Mouse (Mus musculus): ENCODE data around the gene Hoxc6. TPM values are rescaled to one million over a fixed set of nuclear protein-coding genes. Genes with fewer than 3 reads are reported as not detected.

Gene Hoxc6
- polyA plus RNA-seq, 1 experiment from 2014 or later = not detected

DNA sequence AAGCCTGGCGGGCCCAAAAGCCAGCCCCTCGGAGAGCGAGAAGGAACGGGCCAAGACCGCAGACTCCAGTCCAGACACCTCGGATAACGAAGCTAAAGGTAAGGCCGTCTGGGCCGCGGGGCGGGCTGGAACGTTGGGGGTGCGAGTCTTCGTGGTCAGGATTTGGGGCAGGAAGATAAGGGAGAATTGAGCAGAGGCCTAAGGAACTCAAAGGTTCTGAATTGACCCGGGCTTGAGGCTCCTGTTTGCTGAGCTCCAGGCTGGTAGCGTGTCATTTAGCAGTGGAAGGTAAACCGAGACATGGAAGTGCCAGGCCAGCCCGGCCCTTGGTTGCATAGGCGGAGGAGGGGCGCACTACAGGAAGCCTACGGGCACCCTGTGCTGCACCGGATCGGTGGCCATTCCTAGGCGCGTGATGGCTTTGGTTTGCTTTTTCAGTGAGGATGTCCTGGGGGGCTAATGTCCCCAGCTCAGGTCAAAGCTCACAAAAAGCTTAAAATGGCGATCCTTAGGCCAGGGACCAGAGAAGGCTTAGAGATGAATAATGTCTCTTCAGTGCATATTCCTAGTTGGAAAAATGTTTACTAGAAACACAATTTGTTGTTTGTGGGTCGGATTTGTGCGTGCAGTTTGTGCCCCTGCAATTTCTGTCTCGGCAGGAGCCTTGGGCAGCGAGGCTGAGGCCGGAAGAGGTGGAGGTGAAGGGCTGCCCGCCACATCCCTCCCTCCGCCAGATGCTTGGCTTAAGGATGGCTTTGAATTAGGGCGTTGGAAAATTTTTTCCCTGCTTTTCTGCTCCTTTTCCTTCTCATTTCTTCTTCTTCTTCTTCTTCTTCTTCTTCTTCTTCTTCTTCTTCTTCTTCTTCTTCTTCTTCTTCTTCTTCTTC is 30.3 kb upstream of the Hoxc6 start:
- peak overlapping the region; percentile 3; the same call in 1 of the 2 replicates for H3K4me3 ChIP-seq (ENCODE audit: low read depth, low read length)
- no peak for TF ChIP-seq CTCF (IDR thresholded peaks at IDR 0.05; ENCODE audit: low read depth)
- H3K4me2 ChIP-seq = no peak overlapping the region
- DNase-seq (no peak), ATAC-seq (ENCODE audit: insufficient read depth) (no peak)
- no peaks in the 10 kb centered on the region for H3K9me3 ChIP-seq (ENCODE audit: low read depth, low read length)
- no peak overlapping the region for H3K9ac ChIP-seq
- no peaks in the 10 kb centered on the region for H3K36me3 ChIP-seq (ENCODE audit: insufficient read depth)
- H3K27ac ChIP-seq (ENCODE audit: low read depth) = no peak overlapping the region
- H3K4me1 ChIP-seq (ENCODE audit: insufficient read depth) = no peaks in the 10 kb centered on the region
- WGBS = 1% methylated on average over 34 of the region's 34 CpGs
- H3K27me3 ChIP-seq (ENCODE audit: insufficient read depth, low read length) = peaks cover 99% of the 10 kb centered on the region

DNA sequence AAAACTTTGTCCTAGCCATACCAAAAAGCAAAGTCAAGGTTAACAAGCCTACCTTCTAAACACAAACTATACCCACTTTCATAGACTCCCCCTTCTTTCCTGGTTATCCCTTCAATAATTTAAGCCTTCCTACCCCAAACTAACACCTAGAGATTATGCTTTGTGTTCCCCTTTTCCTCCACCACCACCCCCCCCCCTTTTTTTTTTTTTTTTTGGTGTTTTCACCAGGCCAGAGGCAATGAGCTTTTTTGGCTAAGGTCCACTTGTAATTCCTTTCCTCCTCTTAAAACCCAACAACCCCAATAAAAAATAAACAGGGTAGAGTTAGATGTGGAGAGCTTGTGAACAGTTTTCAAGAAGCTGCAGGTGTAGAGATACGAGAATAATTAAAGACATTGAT is 28.8 kb upstream of the Hoxc6 start:
- no peak overlapping the region for H3K27ac ChIP-seq (ENCODE audit: low read depth)

DNA sequence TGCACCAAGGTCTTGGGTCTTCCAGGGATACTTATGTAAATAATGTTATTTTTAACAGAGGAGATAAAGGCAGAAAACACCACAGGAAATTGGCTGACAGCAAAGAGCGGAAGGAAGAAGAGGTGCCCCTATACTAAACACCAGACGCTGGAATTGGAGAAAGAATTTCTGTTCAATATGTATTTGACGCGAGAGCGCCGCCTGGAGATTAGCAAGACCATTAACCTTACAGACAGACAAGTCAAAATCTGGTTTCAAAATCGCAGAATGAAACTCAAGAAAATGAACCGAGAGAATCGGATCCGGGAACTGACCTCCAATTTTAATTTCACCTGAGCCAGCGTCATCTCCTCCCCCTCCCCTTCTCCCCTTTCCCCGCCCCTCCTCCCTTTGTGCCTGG is 27.3 kb upstream of the Hoxc6 start:
- Histone ChIP-seq H3K4me2 (no peak overlapping the region), H3K9ac (no peak overlapping the region), H3K27me3 (ENCODE audit: insufficient read depth, low read length) (peaks cover 99% of the 10 kb centered on the region), H3K9me3 (ENCODE audit: low read depth, low read length) (no peaks in the 10 kb centered on the region), H3K27ac (ENCODE audit: low read depth) (no peak overlapping the region), H3K36me3 (ENCODE audit: insufficient read depth) (no peaks in the 10 kb centered on the region), H3K4me1 (ENCODE audit: insufficient read depth) (no peaks in the 10 kb centered on the region), H3K4me3 (ENCODE audit: low read depth, low read length) (no peak overlapping the region)
- DNase-seq (peak; percentile 66), ATAC-seq (ENCODE audit: insufficient read depth) (no peak)
- WGBS = 3% methylated on average over 12 of the region's 12 CpGs
- peak; percentile 35 for TF ChIP-seq CTCF (IDR thresholded peaks at IDR 0.05; ENCODE audit: low read depth)

More for the DNA sequence above, 28.8 kb upstream of the Hoxc6 start:
- Histone ChIP-seq H3K27me3 (ENCODE audit: insufficient read depth, low read length) (peaks cover 99% of the 10 kb centered on the region), H3K9me3 (ENCODE audit: low read depth, low read length) (no peaks in the 10 kb centered on the region), H3K4me1 (ENCODE audit: insufficient read depth) (no peaks in the 10 kb centered on the region), H3K9ac (no peak overlapping the region), H3K4me3 (ENCODE audit: low read depth, low read length) (no peak overlapping the region), H3K4me2 (no peak overlapping the region), H3K36me3 (ENCODE audit: insufficient read depth) (no peaks in the 10 kb centered on the region)
- 37% methylated on average over 1 of the region's 1 CpGs for WGBS
- TF ChIP-seq CTCF (IDR thresholded peaks at IDR 0.05; ENCODE audit: low read depth) = no peak
- ATAC-seq (ENCODE audit: insufficient read depth) (no peak), DNase-seq (no peak)

DNA sequence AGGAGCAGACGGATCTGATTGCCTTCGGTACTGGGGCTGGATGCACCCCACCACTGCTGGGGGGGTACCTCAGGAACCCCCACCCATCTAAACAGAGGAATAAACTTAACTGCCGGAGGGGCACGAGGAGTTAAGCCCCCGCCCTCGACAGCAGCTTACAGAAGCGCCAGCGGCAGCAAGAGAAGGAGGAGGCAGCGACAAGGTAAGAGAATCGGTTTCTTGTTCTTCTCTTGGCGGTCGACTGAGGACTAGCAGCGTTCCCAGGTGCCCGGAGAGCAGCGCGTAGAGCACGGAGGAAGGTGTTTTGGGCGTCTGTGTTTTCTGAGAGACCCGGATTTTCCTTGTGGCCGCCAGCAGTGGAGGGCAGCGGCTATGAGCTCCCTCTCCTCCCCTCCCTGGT is 25.8 kb upstream of the Hoxc6 start:
- Histone ChIP-seq H3K27ac (ENCODE audit: low read depth) (no peak overlapping the region), H3K9me3 (ENCODE audit: low read depth, low read length) (no peaks in the 10 kb centered on the region), H3K4me3 (ENCODE audit: low read depth, low read length) (no peak overlapping the region), H3K27me3 (ENCODE audit: insufficient read depth, low read length) (peaks cover 99% of the 10 kb centered on the region), H3K4me2 (no peak overlapping the region), H3K4me1 (ENCODE audit: insufficient read depth) (no peaks in the 10 kb centered on the region), H3K9ac (no peak overlapping the region), H3K36me3 (ENCODE audit: insufficient read depth) (no peaks in the 10 kb centered on the region)
- ATAC-seq (ENCODE audit: insufficient read depth) (no peak), DNase-seq (no peak)
- WGBS = under 1% methylated on average over 21 of the region's 21 CpGs
- no peak for TF ChIP-seq CTCF (IDR thresholded peaks at IDR 0.05; ENCODE audit: low read depth)

DNA sequence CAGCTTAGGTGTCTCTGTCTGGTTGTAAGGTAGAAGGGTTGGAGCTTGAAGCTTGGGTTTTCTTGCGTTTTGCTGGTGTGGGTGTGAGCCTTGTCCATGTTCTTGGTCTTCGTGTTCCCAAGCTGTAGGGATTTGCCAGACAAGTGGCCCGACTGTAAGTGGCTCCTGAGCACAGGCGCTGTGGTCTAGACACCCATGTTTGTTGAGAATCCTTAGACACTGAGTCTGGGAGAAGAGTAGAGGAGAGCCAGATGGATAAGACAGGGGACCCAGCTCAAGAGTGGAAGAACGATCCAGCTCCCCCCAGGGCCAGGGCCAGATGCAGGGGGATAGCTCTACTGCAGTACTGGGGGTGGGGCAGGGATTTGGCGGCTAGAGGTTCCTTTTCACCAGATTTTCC is 25.3 kb upstream of the Hoxc6 start:
- WGBS = 3% methylated on average over 6 of the region's 6 CpGs
- Histone ChIP-seq H3K4me2 (no peak overlapping the region), H3K27me3 (ENCODE audit: insufficient read depth, low read length) (peaks cover 99% of the 10 kb centered on the region), H3K4me3 (ENCODE audit: low read depth, low read length) (no peak overlapping the region), H3K27ac (ENCODE audit: low read depth) (no peak overlapping the region), H3K9me3 (ENCODE audit: low read depth, low read length) (no peaks in the 10 kb centered on the region), H3K9ac (no peak overlapping the region), H3K36me3 (ENCODE audit: insufficient read depth) (no peaks in the 10 kb centered on the region), H3K4me1 (ENCODE audit: insufficient read depth) (no peaks in the 10 kb centered on the region)
- TF ChIP-seq CTCF (IDR thresholded peaks at IDR 0.05; ENCODE audit: low read depth) = no peak
- ATAC-seq (ENCODE audit: insufficient read depth) (no peak), DNase-seq (no peak)

DNA sequence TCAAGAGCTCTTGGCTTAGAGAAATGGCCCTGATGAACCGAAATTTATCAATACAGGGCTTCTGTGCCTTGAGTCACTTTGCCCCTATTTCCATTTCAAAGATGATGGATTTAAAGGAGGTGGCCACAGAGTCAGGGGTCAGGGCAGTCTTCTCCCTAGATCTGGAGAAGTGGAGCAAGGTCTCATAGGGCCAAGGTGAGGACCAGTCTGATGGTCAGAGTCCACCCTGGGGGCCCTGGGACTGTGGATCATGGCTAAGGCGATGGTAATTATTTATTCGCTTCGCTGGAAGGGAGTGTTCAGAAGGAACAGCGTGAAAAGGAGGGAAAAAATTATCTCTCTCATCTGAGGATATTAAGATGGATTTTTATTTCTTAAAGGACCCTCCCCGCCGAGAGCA is 23.0 kb upstream of the Hoxc6 start:
- no peaks in the 10 kb centered on the region for H3K9me3 ChIP-seq (ENCODE audit: low read depth, low read length)
- DNase-seq (no peak), ATAC-seq (ENCODE audit: insufficient read depth) (no peak)
- no peak overlapping the region for H3K9ac ChIP-seq
- peaks cover 100% of the 10 kb centered on the region for H3K27me3 ChIP-seq (ENCODE audit: insufficient read depth, low read length)
- H3K27ac ChIP-seq (ENCODE audit: low read depth) = no peak overlapping the region
- no peaks in the 10 kb centered on the region for H3K36me3 ChIP-seq (ENCODE audit: insufficient read depth)
- TF ChIP-seq CTCF (IDR thresholded peaks at IDR 0.05; ENCODE audit: low read depth) = no peak
- H3K4me2 ChIP-seq = no peak overlapping the region
- WGBS = 5% methylated on average over 7 of the region's 7 CpGs
- H3K4me1 ChIP-seq (ENCODE audit: insufficient read depth) = no peaks in the 10 kb centered on the region
- no peak overlapping the region for H3K4me3 ChIP-seq (ENCODE audit: low read depth, low read length)

DNA sequence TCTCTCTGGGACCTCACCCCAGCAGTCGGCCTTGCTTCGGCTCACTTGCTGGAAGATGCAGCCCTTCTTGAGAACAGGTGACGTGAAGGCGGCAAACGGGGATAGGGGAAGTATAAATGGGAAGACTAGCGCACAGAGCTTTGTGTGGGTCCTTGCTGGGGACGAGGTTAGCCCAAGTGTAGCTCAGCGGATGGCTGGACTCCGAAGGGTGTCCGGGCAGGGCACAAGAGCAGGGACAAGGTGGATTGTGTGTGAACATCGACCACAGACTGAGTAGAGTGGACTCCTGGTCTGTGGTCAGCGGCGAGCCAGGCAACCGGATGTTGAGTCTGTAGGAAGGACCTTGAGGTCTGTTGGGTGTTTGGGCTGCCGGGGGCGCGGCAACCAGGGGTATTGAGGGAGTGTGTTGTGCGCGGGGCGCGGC is 22.4 kb upstream of the Hoxc6 start:
- Histone ChIP-seq H3K4me2 (no peak overlapping the region), H3K4me1 (ENCODE audit: insufficient read depth) (no peaks in the 10 kb centered on the region), H3K9me3 (ENCODE audit: low read depth, low read length) (no peaks in the 10 kb centered on the region), H3K27me3 (ENCODE audit: insufficient read depth, low read length) (peaks cover 100% of the 10 kb centered on the region), H3K27ac (ENCODE audit: low read depth) (no peak overlapping the region), H3K36me3 (ENCODE audit: insufficient read depth) (no peaks in the 10 kb centered on the region), H3K9ac (no peak overlapping the region), H3K4me3 (ENCODE audit: low read depth, low read length) (no peak overlapping the region)
- DNase-seq (no peak), ATAC-seq (ENCODE audit: insufficient read depth) (0 out of 2 replicates have a peak, but pooled peaks have one; percentile 31)
- WGBS = under 1% methylated on average over 21 of the region's 21 CpGs
- no peak for TF ChIP-seq CTCF (IDR thresholded peaks at IDR 0.05; ENCODE audit: low read depth)
